ENCODE assay signal across 21 mouse cellular contexts in genomic region chr13:3751222-3751621, GRCm38 (mm10). TPM values are rescaled to one million over a fixed set of nuclear protein-coding genes. Genes with fewer than 3 reads are reported as not detected.
DNase-seq lines count a peak whose midpoint lies in the region; ATAC-seq and TF ChIP-seq lines count a peak whose summit lies in the region.
"Had no signal": no experiment of that assay in that cellular context is flagged by ENCODE, and none has a peak within 500 bp of the region (broad histone marks: within the 10 kb centered on the region; RNA-seq: fewer than 3 reads in every experiment).

No protein-coding gene starts in this region.

- 68% methylated on average over 1 of the region's 1 CpGs for WGBS in heart, embryonic 13.5 days
- WGBS in heart, embryonic 11.5 days (ENCODE audit: insufficient replicate concordance): 68% methylated on average over 1 of the region's 1 CpGs
- 47% methylated on average over 1 of the region's 1 CpGs for WGBS in lung, embryonic 14.5 days
- 57% methylated on average over 1 of the region's 1 CpGs for WGBS in stomach, embryonic 16.5 days

- H3K4me2 ChIP-seq in heart, embryonic 13.5 days: no peak overlapping the region
- no peak overlapping the region for H3K4me2 ChIP-seq in heart, embryonic 11.5 days
- no peak overlapping the region for H3K4me2 ChIP-seq in lung, embryonic 14.5 days
- no peak overlapping the region for H3K4me2 ChIP-seq in stomach, embryonic 16.5 days (ENCODE audit: low read depth, low read length)
- H3K4me2 ChIP-seq: forebrain, embryonic 15.5 days; hindbrain, embryonic 15.5 days had no signal

- H3K36me3 ChIP-seq in heart, embryonic 13.5 days: no peaks in the 10 kb centered on the region
- H3K36me3 ChIP-seq in heart, embryonic 11.5 days (ENCODE audit: control insufficient read depth, insufficient read depth, low read length): no peaks in the 10 kb centered on the region
- no peaks in the 10 kb centered on the region for H3K36me3 ChIP-seq in lung, embryonic 14.5 days (ENCODE audit: insufficient read depth)
- H3K36me3 ChIP-seq in stomach, embryonic 16.5 days (ENCODE audit: control insufficient read depth, insufficient read depth, low read length): no peaks in the 10 kb centered on the region
- H3K36me3 ChIP-seq: embryonic facial prominence, embryonic 10.5 days; forebrain, embryonic 10.5 days; forebrain, embryonic 15.5 days; hindbrain, embryonic 15.5 days had no signal

- no peak overlapping the region for H3K9ac ChIP-seq in heart, embryonic 13.5 days
- H3K9ac ChIP-seq in heart, embryonic 11.5 days (ENCODE audit: low read depth, low read length): no peak overlapping the region
- no peak overlapping the region for H3K9ac ChIP-seq in lung, embryonic 14.5 days
- H3K9ac ChIP-seq in stomach, embryonic 16.5 days (ENCODE audit: low read length): no peak overlapping the region
- H3K9ac ChIP-seq: forebrain, embryonic 15.5 days; hindbrain, embryonic 15.5 days had no signal

- H3K27ac ChIP-seq in heart, embryonic 13.5 days (replicated peaks): 0 out of 2 replicates have a peak overlapping the region, but pooled peaks have one; percentile 6
- no peak overlapping the region for H3K27ac ChIP-seq in heart, embryonic 11.5 days (ENCODE audit: low read depth, low read length)
- H3K27ac ChIP-seq in lung, embryonic 14.5 days (ENCODE audit: low read depth): peak overlapping the region; percentile 73; the same call in 1 of the 2 replicates
- peak overlapping the region; percentile 23; the same call in 1 of the 2 replicates for H3K27ac ChIP-seq in embryonic fibroblast, embryonic 13.5 days (ENCODE audit: insufficient read depth, low read length)
- H3K27ac ChIP-seq in stomach, embryonic 16.5 days (ENCODE audit: low read length): 0 out of 2 replicates have a peak overlapping the region, but pooled peaks have one; percentile 17
- H3K27ac ChIP-seq: embryonic facial prominence, embryonic 10.5 days; forebrain, embryonic 10.5 days; forebrain, embryonic 15.5 days; hindbrain, embryonic 15.5 days had no signal

- TF ChIP-seq CTCF in lung, embryonic 14.5 days (IDR thresholded peaks at IDR 0.05; ENCODE audit: low read depth): no peak
- no peak for TF ChIP-seq CTCF in embryonic fibroblast, embryonic 13.5 days (IDR thresholded peaks at IDR 0.05; ENCODE audit: borderline replicate concordance, insufficient read depth, low read length)

- ATAC-seq in heart, embryonic 13.5 days (ENCODE audit: extremely low read depth, insufficient number of reproducible peaks, low FRiP score, low TSS enrichment): no peak
- no peak for ATAC-seq in heart, embryonic 11.5 days (replicated peaks; ENCODE audit: insufficient number of reproducible peaks, low FRiP score, low TSS enrichment)
- peak; percentile 77 for ATAC-seq in lung, embryonic 14.5 days (ENCODE audit: insufficient read depth)
- no peak for ATAC-seq in stomach, embryonic 16.5 days (ENCODE audit: insufficient read depth, low FRiP score)
- ATAC-seq: activated CD4-positive, CD25-positive, alpha-beta regulatory T cell, adult 4 months; forebrain, embryonic 15.5 days had no signal

- peak; percentile 53 for DNase-seq in lung, embryonic 14.5 days
- no peak for DNase-seq in lung, adult 18-20 months
- DNase-seq in adrenal gland, postnatal 14 days: no peak
- DNase-seq: cerebellum, adult 2 months had no signal

- TF ChIP-seq POLR2A in embryonic fibroblast, embryonic 13.5 days (IDR thresholded peaks at IDR 0.05; ENCODE audit: low read depth, low read length): no peak

- no peak overlapping the region for H3K4me3 ChIP-seq in heart, embryonic 13.5 days
- H3K4me3 ChIP-seq in heart, embryonic 11.5 days (ENCODE audit: low read depth, low read length): no peak overlapping the region
- no peak overlapping the region for H3K4me3 ChIP-seq in lung, embryonic 14.5 days (ENCODE audit: low read depth, low read length)
- H3K4me3 ChIP-seq in embryonic fibroblast, embryonic 13.5 days (ENCODE audit: insufficient read depth, low read length): no peak overlapping the region
- H3K4me3 ChIP-seq in stomach, embryonic 16.5 days (replicated peaks; ENCODE audit: low read length): no peak overlapping the region
- H3K4me3 ChIP-seq: embryonic facial prominence, embryonic 10.5 days; erythroblast, embryonic 14.5 days; forebrain, embryonic 10.5 days; forebrain, embryonic 15.5 days; hindbrain, embryonic 15.5 days had no signal

- peaks cover 23% of the 10 kb centered on the region for H3K4me1 ChIP-seq in heart, embryonic 13.5 days
- no peaks in the 10 kb centered on the region for H3K4me1 ChIP-seq in heart, embryonic 11.5 days (ENCODE audit: control insufficient read depth, insufficient read depth, low read length)
- H3K4me1 ChIP-seq in lung, embryonic 14.5 days (ENCODE audit: insufficient read depth): peaks cover 8% of the 10 kb centered on the region
- H3K4me1 ChIP-seq in embryonic fibroblast, embryonic 13.5 days (ENCODE audit: control insufficient read depth, insufficient read depth, low read length): peaks cover 7% of the 10 kb centered on the region
- peaks cover 16% of the 10 kb centered on the region for H3K4me1 ChIP-seq in stomach, embryonic 16.5 days (ENCODE audit: control insufficient read depth, insufficient read depth, low read length)
- H3K4me1 ChIP-seq: forebrain, embryonic 15.5 days; hindbrain, embryonic 15.5 days had no signal

- H3K9me3 ChIP-seq in heart, embryonic 13.5 days: no peaks in the 10 kb centered on the region
- no peaks in the 10 kb centered on the region for H3K9me3 ChIP-seq in heart, embryonic 11.5 days (replicated peaks; ENCODE audit: control insufficient read depth, low read length)
- no peaks in the 10 kb centered on the region for H3K9me3 ChIP-seq in lung, embryonic 14.5 days (ENCODE audit: low read depth, low read length)
- H3K9me3 ChIP-seq in stomach, embryonic 16.5 days (replicated peaks; ENCODE audit: control insufficient read depth, low read length): no peaks in the 10 kb centered on the region
- H3K9me3 ChIP-seq: embryonic facial prominence, embryonic 10.5 days; forebrain, embryonic 10.5 days; forebrain, embryonic 15.5 days; hindbrain, embryonic 15.5 days had no signal

- H3K27me3 ChIP-seq in heart, embryonic 13.5 days (replicated peaks): no peaks in the 10 kb centered on the region
- no peaks in the 10 kb centered on the region for H3K27me3 ChIP-seq in heart, embryonic 11.5 days (ENCODE audit: control insufficient read depth, insufficient read depth, low read length)
- H3K27me3 ChIP-seq in lung, embryonic 14.5 days (ENCODE audit: insufficient read depth, low read length): no peaks in the 10 kb centered on the region
- H3K27me3 ChIP-seq in stomach, embryonic 16.5 days (ENCODE audit: control insufficient read depth, insufficient read depth, low read length): no peaks in the 10 kb centered on the region
- H3K27me3 ChIP-seq: CH12.LX; forebrain, embryonic 15.5 days; hindbrain, embryonic 15.5 days; Patski had no signal

RNA-seq across cellular contexts. Expression of gene Calml3, which starts 52.9 kb away (rescaled TPM):
- not detected in 2 replicates for polyA plus RNA-seq in heart, embryonic 13.5 days (2015; fragmentation: Nextera tagmentation; extraction: Ambion mirVana)
- 0.11 TPM in 1 of 2 replicates, not detected in the other for polyA plus RNA-seq in heart, embryonic 11.5 days (2014; fragmentation: Nextera tagmentation; extraction: Ambion mirVana)
- 0.18 TPM in 1 of 2 replicates, not detected in the other for polyA plus RNA-seq in lung, embryonic 14.5 days (2014; fragmentation: Nextera tagmentation; extraction: Ambion mirVana)
- polyA plus RNA-seq in embryonic fibroblast, embryonic 13.5 days (2011; ENCODE audit: insufficient read length, low read depth, missing spikeins): not detected in 2 replicates
- polyA plus RNA-seq in stomach, embryonic 16.5 days (2015; fragmentation: Nextera tagmentation; extraction: Ambion mirVana): 25.1 and 40.9 TPM in 2 replicates
- not detected in 2 replicates for total RNA-seq in adrenal gland, postnatal 14 days (2021)
- total RNA-seq: adrenal gland, postnatal 25 days; CH12.LX; gastrocnemius, postnatal 14 days; heart, adult 8-10 months; heart, postnatal 36 days had no signal
- polyA plus RNA-seq: activated CD4-positive, CD25-positive, alpha-beta regulatory T cell, adult 4 months; cerebellum, adult 2 months; embryonic facial prominence, embryonic 10.5 days; erythroblast, embryonic 14.5 days; forebrain, embryonic 10.5 days; forebrain, embryonic 15.5 days; hindbrain, embryonic 11.5 days had no signal

Comparison
In these comparisons a context has a peak if more than half of its experiments do, and no peak if none do; other contexts are left out.
1. RNA of gene Calml3, which starts 52.9 kb away (polyA plus RNA-seq): 25.1 to 40.9 TPM in stomach, embryonic 16.5 days; not detected in embryonic fibroblast, embryonic 13.5 days, 0.11 TPM in heart, embryonic 11.5 days, not detected in heart, embryonic 13.5 days and 0.18 TPM in lung, embryonic 14.5 days; every median in the first group is over 10 times any median in the second.